Mouse (Mus musculus) kidney, embryonic 14.5 days (tissue): ENCODE measurements at regions not wholly inside any gene's neighbourhood (a gene's known extent, or its start where the extent isn't known, plus 50 kb on each side); places are given as distances from the start of the nearest gene placed in this dataset.

Experiments used
- ATAC-seq: fragments of 200-750 bp; cut with Nextera tagmentation; 2 replicates; pipeline ENCODE4 v1.8.0; 2017; ENCODE audit warnings: moderate number of reproducible peaks, mild to moderate bottlenecking, moderate TSS enrichment, moderate library complexity; ENCODE audit not compliant: low FRiP score, low TSS enrichment
- H3K27ac ChIP-seq: fragments of 300-500 bp; sonication (generic); 2 replicates; pipeline ENCODE4 v1.5.1; 2014; ENCODE audit warnings: low read depth, mild to moderate bottlenecking, low read length, moderate library complexity, mixed read lengths
- H3K27me3 ChIP-seq: fragments of 300-500 bp; sonication (generic); 2 replicates; pipeline ENCODE4 v1.6.1; 2014; ENCODE audit warnings: mild to moderate bottlenecking, low read length; ENCODE audit not compliant: control insufficient read depth, insufficient read depth
- H3K36me3 ChIP-seq: fragments of 300-500 bp; sonication (generic); 2 replicates; pipeline ENCODE4 v1.6.1; 2014; ENCODE audit warnings: low read length, mixed read lengths; ENCODE audit not compliant: control insufficient read depth, insufficient read depth
- H3K4me1 ChIP-seq: fragments of 300-500 bp; sonication (generic); 2 replicates; pipeline ENCODE4 v1.6.1; 2014; ENCODE audit warnings: low read length, mixed read lengths; ENCODE audit not compliant: control insufficient read depth, insufficient read depth
- H3K4me2 ChIP-seq: fragments of 300-500 bp; sonication (generic); replicated peaks from 2 replicates; pipeline ENCODE4 v1.6.1; 2014; ENCODE audit warnings: low read depth, mild to moderate bottlenecking, low read length
- H3K4me3 ChIP-seq: fragments of 300-500 bp; sonication (generic); 2 replicates; pipeline ENCODE4 v1.5.1; 2014; ENCODE audit warnings: mild to moderate bottlenecking, low read length
- H3K9ac ChIP-seq: fragments of 300-500 bp; sonication (generic); 2 replicates; pipeline ENCODE4 v1.6.1; 2014; ENCODE audit warnings: low read depth, mild to moderate bottlenecking, low read length, moderate library complexity
- H3K9me3 ChIP-seq: fragments of 300-500 bp; sonication (generic); 2 replicates; pipeline ENCODE4 v1.6.1; 2016; ENCODE audit warnings: low read length; ENCODE audit not compliant: control insufficient read depth
- WGBS: fragments of 180-500 bp; shearing (Covaris S2); extraction: QIAGEN DNeasy Blood & Tissue Kit; methylation state at CpG from one replicate; pipeline ENCODE4 v1.1.7; 2014; 5-methylcytosine and 5-hydroxymethylcytosine counted together

DNA sequence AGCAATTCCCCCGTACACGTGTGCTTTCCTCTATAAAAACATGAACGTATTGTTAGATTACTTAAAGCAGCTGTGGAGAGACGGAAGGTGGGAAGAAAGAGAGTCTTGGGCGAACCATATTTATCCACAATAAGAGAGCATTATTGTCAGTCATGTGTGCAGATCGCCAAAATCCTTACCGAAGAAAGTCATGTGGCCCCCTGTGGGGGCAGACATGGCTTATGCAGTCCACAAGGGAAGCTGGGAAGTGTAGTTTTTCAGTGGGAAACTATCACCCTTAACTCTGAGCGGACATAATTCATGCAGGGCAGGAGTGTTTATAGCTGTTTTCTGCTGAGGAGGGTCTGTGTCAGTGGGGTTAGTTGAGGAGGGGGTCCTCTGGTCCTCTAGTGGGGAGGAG is 90.8 kb downstream of the Nxnl2 start:
- Histone ChIP-seq H3K27ac (peak overlapping the region; percentile 59; the same call in 1 of the 2 replicates), H3K4me2 (peak overlapping the region; percentile 1; the same call in 1 of the 2 replicates), H3K4me3 (no peak overlapping the region), H3K9me3 (no peaks in the 10 kb centered on the region), H3K27me3 (no peaks in the 10 kb centered on the region), H3K36me3 (no peaks in the 10 kb centered on the region), H3K4me1 (peaks cover 12% of the 10 kb centered on the region), H3K9ac (no peak overlapping the region)
- 67% methylated on average over 8 of the region's 8 CpGs for WGBS
- peak; percentile 48; the same call in 1 of the 2 replicates for ATAC-seq

DNA sequence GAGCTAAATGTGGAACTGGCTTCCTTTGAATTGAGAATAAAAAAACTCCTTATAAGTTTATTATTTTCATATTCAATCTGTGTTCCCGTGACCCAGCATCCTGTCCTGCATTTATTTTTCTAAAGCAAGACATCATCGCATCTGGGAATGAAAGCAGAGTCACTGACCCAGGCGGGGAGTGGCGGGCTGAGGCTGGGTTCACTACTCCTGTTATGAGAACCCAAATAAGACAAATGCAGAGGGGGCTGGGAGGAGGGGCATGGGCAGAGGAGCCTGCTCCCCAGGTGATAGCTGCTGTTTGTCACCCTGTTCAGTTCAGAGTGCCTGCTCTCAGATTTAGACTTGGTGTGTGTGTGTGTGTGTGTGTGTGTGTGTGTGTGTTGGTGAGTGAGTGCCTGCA is 102.0 kb downstream of the Nxnl2 start:
- Histone ChIP-seq H3K36me3 (no peaks in the 10 kb centered on the region), H3K9me3 (no peaks in the 10 kb centered on the region), H3K9ac (no peak overlapping the region), H3K4me1 (peaks cover 9% of the 10 kb centered on the region; the same call in 1 of the 2 replicates), H3K4me3 (no peak overlapping the region), H3K27me3 (no peaks in the 10 kb centered on the region), H3K27ac (no peak overlapping the region), H3K4me2 (no peak overlapping the region)
- no peak for ATAC-seq
- 69% methylated on average over 4 of the region's 4 CpGs for WGBS

DNA sequence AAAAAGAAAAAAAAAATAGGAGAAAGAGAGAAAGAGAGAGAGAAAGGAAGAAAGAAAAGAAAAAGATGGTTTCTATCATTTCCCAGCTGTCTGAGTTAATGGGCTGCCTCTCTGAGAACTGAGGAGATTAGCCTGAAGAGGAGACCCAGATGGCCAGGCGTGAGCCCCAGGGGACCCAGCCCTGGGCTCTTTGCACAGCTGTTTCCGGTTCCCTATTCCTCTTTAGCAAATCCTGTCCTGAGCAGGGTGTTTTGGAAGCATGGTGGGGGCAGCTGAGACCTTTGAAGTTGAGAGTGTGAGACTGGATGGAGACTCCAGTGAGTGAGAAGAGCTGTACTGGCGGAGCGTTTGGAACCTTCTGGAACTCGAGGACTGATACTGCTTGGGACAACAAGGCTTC is 103.8 kb downstream of the Nxnl2 start:
- H3K27ac ChIP-seq: no peak overlapping the region
- ATAC-seq: no peak

DNA sequence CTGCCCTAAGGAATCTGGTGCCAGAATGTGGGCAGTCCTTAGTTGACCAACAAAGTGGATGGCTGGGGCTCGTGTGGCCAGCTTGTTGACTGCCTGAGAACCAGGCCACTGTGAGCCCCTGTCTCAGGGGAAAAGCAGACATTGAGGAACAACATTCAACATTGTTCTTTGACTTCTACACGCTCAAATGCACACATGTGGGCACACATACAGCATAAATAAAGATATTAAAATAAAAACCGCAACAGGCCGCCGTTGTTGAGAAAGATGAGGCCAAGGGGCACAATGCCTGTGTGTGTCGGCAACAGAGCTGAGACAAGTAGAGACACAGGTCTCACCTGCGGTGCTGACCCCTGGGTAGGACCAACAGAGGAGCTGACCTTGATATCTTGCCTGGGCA is 105.8 kb downstream of the Nxnl2 start:
- no peaks in the 10 kb centered on the region for H3K9me3 ChIP-seq
- H3K36me3 ChIP-seq: no peaks in the 10 kb centered on the region
- H3K9ac ChIP-seq: no peak overlapping the region
- peaks cover 29% of the 10 kb centered on the region; the same call in 1 of the 2 replicates for H3K4me1 ChIP-seq
- H3K4me2 ChIP-seq: no peak overlapping the region
- WGBS: 85% methylated on average over 7 of the region's 7 CpGs
- ATAC-seq: no peak
- no peak overlapping the region for H3K4me3 ChIP-seq
- H3K27me3 ChIP-seq: no peaks in the 10 kb centered on the region
- H3K27ac ChIP-seq: no peak overlapping the region

More for the DNA sequence above, 103.8 kb downstream of the Nxnl2 start:
- H3K36me3 ChIP-seq: no peaks in the 10 kb centered on the region
- H3K9ac ChIP-seq: no peak overlapping the region
- no peak overlapping the region for H3K4me3 ChIP-seq
- H3K27me3 ChIP-seq: no peaks in the 10 kb centered on the region
- H3K9me3 ChIP-seq: no peaks in the 10 kb centered on the region
- H3K4me2 ChIP-seq: no peak overlapping the region
- peaks cover 16% of the 10 kb centered on the region; the same call in 1 of the 2 replicates for H3K4me1 ChIP-seq
- WGBS: 42% methylated on average over 5 of the region's 5 CpGs

DNA sequence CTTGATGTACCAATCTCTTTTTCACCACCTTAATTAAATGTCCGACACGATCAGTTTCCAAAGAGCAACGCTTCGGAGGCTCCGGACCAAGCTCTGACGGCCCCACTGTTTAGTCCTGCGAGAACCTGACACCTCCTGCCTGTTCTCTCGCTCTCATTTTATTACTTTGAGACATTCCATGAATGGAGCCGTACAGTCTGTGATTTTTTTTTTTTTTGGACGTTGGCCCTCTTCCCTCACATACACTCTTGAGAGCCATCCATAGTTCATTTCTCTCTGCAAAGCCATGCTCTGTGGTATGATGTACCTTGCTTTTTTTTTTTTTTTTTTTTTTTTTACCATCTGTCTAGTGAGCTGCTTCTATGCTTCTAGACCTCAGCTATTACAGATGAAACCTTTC is 106.7 kb downstream of the Nxnl2 start:
- H3K4me2 ChIP-seq: no peak overlapping the region
- ATAC-seq: peak; percentile 33; the same call in 1 of the 2 replicates
- no peak overlapping the region for H3K4me3 ChIP-seq
- no peaks in the 10 kb centered on the region for H3K36me3 ChIP-seq
- 21% methylated on average over 10 of the region's 10 CpGs for WGBS
- no peak overlapping the region; the same call in 1 of the 2 replicates for H3K27ac ChIP-seq
- H3K9ac ChIP-seq: no peak overlapping the region
- no peaks in the 10 kb centered on the region for H3K27me3 ChIP-seq
- H3K9me3 ChIP-seq: no peaks in the 10 kb centered on the region
- H3K4me1 ChIP-seq: peaks cover 29% of the 10 kb centered on the region; the same call in 1 of the 2 replicates

DNA sequence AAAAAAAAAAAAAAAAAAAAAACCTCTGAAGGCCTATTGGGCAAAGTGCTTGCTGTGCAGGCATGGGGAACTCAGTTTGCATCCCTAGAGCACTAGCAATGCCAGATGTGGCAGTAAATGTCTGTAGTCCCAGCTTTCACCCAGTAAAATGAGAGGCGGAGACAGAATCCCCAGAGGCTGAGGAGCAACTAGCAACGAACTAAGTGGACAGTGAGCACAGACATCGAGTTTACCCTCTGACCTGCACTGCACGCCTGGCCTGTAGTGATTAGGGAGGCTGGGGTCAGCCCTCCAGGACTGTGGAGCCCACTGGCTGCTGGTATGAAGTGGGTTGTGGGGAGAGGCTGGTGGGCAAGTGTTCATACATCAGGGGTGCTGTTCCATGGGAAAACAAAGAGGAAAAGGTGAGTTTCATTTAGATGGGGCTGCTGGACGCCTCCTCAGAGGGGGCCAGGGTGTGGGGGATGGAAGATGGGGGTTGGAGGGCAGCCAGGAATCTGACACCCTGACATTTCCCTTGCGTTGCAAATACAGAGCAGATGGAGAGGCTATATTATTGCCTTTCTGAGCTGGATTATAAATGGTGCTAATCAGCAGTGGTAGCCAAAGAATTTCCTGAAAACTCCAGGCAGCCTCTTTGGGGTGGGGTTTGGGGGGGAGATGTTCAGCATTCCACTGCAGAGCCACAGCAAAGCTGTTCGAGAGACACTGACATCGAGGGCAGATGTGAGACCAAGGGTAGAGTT is 109.0 kb downstream of the Nxnl2 start:
- peak; percentile 79 for ATAC-seq
- H3K4me3 ChIP-seq: no peak overlapping the region
- H3K9me3 ChIP-seq: no peaks in the 10 kb centered on the region
- peaks cover 26% of the 10 kb centered on the region; the same call in 1 of the 2 replicates for H3K4me1 ChIP-seq
- H3K36me3 ChIP-seq: no peaks in the 10 kb centered on the region
- H3K27me3 ChIP-seq: no peaks in the 10 kb centered on the region
- WGBS: 12% methylated on average over 8 of the region's 8 CpGs
- no peak overlapping the region for H3K4me2 ChIP-seq
- H3K9ac ChIP-seq: no peak overlapping the region
- peak overlapping the region; percentile 84 for H3K27ac ChIP-seq

DNA sequence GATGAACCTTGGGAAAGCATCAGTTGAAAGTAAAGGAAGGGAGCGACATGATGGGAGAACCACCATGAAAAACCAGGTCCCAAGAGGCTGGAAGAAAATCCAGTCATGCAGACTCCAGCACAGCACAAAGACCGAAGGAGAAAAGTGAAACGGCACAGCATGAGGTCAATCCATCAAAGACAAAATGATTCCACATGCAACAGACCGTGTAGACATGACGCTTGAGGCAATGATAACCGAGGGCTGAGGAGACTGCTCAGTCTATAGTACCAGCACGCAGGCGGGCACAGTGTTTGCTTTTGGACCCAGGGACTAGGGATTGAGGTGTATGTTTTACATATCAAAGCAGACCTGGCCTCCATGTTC is 109.5 kb downstream of the Nxnl2 start:
- no peaks in the 10 kb centered on the region for H3K36me3 ChIP-seq
- ATAC-seq: peak; percentile 16; the same call in 1 of the 2 replicates
- H3K9me3 ChIP-seq: no peaks in the 10 kb centered on the region
- peak overlapping the region; percentile 84 for H3K27ac ChIP-seq
- H3K27me3 ChIP-seq: no peaks in the 10 kb centered on the region
- no peak overlapping the region for H3K4me2 ChIP-seq
- WGBS: 50% methylated on average over 8 of the region's 8 CpGs
- H3K9ac ChIP-seq: no peak overlapping the region
- peaks cover 24% of the 10 kb centered on the region; the same call in 1 of the 2 replicates for H3K4me1 ChIP-seq
- H3K4me3 ChIP-seq: no peak overlapping the region

DNA sequence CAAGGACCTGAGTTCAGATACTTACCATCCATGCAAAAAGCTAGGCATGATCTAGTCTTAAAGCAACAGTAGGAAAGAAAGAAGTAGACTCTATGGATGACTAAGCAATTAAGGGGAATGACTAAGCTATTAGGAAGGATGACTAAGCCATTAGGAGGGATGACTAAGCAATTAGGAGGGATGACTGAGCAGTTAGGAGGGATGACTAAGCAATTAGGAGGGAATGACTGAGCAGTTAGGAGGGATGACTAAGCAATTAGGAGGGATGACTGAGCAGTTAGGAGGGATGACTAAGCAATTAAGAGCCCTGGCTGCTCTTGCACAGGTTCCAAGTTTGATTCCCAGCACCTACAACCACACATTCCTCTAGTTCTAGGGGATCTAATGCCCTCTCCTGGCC is 113.9 kb downstream of the Nxnl2 start:
- Histone ChIP-seq H3K4me3 (no peak overlapping the region), H3K9ac (no peak overlapping the region), H3K9me3 (no peaks in the 10 kb centered on the region), H3K27me3 (no peaks in the 10 kb centered on the region), H3K4me1 (peaks cover 12% of the 10 kb centered on the region; the same call in 1 of the 2 replicates), H3K36me3 (no peaks in the 10 kb centered on the region), H3K4me2 (no peak overlapping the region), H3K27ac (no peak overlapping the region)
- ATAC-seq: no peak

DNA sequence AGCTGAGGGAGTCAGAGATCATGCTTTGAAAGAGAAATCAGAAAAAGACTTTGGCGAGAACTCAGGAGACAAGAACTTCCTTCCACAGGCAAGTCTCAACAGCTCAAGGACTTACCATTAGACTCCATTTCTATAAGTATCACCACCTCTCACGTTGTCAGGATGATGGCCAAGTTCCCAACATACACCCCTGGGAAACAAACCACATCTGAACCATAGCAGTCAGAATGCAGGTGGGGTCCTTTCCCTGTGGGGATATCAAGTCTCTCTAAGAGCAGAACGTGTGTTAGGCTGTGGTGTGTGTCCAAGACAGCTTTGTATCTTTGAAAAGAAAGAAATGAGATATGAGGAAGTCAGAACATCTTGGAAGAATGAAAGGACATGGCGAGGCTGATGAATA is 118.6 kb downstream of the Nxnl2 start:
- WGBS: 72% methylated on average over 4 of the region's 4 CpGs
- Histone ChIP-seq H3K4me2 (no peak overlapping the region), H3K9me3 (no peaks in the 10 kb centered on the region), H3K4me3 (no peak overlapping the region), H3K36me3 (no peaks in the 10 kb centered on the region), H3K9ac (no peak overlapping the region), H3K4me1 (no peaks in the 10 kb centered on the region), H3K27ac (no peak overlapping the region), H3K27me3 (no peaks in the 10 kb centered on the region)
- no peak for ATAC-seq
